Mouse (Mus musculus) heart, adult 8-10 months (tissue): ENCODE measurements at regions not wholly inside any gene's neighbourhood (a gene's known extent, or its start where the extent isn't known, plus 50 kb on each side); places are given as distances from the start of the nearest gene placed in this dataset.
"Not testable (repeated sequence)": the region's sequence is repeated elsewhere in the genome, so short reads cannot be mapped to it uniquely, and the experiment has no call there.

Source experiments
- DNase-seq: peaks from one replicate; pipeline ENCODE4 v3.0.0; 2022; ENCODE audit warnings: low spot score

DNA sequence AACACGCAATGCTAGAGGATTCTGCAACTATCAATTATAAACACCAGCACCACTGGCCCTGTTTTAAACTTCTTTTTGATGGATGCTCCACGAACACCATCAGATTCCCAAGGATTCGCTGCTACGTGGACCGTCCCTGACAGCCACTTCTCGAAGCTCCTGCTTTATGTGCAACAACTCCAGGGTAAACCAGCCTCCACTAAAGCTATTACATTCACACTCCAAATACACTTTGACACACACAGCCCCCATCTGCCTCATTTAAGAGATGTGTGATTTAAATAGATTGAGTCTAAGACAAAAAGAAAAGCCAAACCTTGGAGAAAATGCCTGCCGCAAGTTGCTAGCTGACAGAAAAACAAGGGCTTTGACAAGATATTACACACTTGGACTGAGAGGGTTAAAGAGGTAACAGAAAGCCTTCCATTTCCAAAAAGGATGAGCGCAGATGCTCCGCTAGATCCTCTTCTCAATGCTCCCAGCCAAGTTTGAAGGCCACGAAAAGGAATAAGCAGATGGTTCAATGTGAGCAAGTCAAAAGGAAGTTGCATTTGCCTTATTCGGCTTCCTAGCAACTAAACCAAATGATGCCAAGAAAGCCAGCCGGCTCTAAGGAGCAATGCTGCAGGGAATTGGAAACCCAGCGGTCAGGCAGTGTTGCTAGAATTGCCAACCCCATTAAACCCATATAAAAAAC, 54.0 kb upstream of the Cnep1r1 start:
- no peak for DNase-seq

DNA sequence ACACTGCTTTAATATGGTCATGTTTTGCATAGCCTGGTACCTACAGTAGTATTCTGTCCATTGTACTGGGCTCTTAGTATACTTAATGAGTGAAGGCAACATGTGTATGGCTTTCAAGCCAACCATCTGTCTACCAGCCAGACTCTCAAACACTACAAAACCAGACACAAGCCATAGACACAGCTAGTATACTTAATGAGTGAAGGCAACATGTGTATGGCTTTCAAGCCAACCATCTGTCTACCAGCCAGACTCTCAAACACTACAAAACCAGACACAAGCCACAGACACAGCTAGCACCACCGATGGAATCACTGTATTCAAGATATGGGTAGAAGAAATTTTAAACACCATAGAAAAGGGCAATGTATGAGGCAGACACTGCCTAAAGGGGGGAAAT, 59.5 kb upstream of the Cnep1r1 start:
- not testable (repeated sequence) for DNase-seq

DNA sequence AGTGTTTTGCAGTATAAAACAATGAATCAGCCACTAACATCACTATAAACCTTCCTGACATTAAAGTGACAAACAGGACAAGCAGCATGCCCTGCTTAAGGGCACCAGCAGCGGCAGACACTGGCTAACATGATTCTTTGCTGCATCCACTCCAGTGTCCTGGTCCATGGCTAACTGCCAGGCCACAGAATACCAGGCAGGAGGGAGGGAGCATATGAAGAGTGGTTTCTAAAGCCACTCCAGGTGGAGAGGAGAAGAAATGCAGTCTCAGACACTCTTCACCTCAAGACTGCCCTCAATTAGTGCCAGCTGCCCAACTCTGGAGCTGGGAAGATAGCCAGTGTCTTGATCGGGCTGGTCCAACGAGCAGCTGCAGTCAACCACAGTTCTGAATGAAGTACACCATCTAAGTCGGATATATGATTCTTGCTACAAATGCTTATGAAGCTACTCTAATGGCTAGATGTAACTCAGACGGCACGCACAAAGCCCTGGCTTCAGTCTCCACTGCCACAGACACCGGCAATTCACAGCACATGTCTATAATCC, 60.8 kb upstream of the Cnep1r1 start:
- no peak for DNase-seq

DNA sequence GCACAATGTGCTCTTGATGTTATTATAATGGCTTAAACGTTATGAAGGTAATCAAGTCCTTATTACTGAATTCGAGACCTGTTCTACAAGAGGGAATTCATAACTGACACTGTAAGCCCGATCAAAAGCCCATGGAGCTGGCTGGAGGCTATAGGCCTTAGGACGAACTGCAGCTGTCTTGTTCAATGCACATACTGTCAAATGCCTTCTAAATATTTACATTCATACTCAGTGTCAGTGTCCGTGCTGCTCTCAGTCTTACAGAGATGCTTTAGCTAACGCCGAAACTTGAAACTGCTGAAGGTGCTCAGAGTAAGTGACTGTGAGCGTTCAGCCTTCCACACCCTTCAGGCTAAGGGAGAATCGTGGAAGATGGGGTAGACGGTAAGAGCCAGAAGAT, 67.9 kb upstream of the Cnep1r1 start:
- DNase-seq = no peak

DNA sequence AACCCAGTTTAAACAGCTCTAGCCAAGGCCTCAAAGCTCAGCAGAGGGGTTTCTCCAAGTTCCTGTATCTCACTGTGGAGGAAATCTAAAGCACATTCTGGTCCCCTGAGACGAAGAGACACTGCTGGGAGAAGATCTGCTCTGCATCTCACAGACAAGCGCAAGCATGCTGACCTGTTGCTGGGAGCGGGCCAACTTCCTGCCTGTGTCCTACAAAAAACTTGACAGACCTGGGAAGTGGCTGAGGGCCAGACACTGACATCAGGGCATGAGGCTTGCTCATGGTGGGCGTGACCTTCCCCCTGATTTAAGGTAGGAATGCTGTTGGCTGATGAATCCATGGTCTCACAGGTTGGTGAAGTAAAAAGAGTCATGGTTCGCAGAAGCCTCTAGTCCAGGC, 69.5 kb upstream of the Cnep1r1 start:
- peak; percentile 13 for DNase-seq

DNA sequence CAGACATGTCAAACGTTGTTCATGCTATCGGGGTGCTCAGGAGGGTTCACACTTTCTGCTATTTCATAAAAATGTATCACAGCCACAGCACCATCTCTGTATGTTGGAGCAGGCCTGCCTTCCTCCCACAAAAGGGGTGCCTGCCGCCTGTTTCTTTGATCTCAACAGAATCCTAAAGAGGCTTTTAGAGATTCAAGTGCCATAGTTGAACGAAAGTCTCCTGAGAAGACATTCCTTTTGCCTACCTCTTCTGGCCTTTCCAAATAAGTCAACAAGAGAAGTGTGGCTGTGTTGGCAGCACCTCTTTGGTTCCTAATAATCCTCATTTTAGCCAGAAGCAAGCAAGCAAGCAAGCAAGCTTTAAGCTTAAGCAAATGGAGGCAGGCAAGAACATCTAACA, 72.6 kb upstream of the Cnep1r1 start:
- no peak for DNase-seq

DNA sequence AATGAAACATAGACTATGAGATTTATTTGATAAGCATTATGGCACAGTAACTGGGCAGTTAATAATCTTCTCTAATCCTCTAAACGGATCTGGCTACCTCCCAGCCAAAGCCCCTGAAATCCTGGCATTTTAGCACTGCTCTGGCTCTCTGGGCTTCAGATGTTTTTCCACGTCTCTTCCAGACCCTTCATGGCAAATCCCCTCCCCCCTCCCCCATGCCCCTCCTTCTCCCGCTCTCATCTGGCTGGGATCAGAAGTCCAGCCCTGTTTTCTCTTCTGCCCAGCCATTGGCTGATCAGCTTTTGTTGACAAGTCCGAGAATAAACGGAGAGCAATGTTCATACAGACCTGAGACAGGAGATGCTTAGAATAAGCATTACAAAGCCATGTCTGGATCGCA, 79.3 kb upstream of the Cnep1r1 start:
- DNase-seq = no peak

DNA sequence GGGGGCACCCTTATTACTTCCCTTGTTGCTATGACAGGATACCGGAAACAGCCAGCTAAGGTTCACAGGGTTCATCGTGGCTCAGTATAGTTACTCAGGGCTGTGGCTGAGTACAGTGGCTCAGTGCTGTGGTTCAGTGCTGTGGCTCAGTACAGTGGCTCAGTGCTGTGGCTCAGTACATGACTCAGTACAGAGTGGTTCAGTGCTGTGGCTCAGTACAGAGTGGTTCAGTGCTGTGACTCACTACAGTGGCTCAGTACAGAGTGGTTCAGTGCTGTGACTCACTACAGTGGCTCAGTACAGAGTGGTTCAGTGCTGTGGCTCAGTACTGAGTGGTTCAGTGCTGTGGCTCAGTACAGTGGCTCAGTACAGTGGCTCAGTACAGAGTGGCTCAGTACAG, 78.6 kb upstream of the Zfp423 start:
- no peak for DNase-seq

DNA sequence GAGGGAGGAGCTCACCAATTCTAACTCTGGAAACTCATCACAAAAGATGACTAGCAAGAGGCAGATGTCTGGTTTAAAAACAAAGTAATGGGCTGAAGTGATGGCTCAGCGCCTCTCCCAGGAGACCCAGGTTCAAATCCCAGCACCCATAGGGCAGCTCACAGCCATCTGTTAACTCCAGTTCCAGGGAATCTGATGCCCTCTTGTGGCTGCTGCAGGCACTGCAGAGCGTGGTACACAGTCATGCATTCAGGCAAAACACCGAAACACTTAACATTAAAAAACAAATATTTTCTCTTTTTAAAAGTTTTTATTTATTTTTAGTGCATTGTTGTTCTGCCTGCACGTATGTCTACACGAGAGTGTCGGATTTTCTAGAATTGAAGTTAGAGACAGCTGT, 73.7 kb upstream of the Zfp423 start:
- DNase-seq = no peak

DNA sequence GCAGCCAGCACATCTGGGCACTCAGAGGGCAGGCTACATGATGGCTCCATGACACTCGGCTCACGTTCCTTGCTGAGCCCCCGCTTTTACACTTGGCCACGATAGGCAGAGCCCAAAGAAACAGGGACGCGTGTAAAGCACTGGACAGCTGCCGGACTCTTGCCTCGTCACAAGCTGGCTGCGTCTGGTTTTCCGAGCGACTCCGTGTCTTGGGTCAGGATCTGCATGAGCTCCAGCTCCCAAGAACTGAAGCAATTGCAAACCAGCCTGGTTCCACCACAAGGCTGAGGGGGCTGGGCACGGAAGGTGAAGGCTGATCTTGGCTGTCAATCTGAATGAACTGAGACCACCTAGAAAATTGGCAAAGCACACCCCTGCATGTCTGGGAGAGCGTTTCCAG, 65.1 kb upstream of the Zfp423 start:
- no peak for DNase-seq

DNA sequence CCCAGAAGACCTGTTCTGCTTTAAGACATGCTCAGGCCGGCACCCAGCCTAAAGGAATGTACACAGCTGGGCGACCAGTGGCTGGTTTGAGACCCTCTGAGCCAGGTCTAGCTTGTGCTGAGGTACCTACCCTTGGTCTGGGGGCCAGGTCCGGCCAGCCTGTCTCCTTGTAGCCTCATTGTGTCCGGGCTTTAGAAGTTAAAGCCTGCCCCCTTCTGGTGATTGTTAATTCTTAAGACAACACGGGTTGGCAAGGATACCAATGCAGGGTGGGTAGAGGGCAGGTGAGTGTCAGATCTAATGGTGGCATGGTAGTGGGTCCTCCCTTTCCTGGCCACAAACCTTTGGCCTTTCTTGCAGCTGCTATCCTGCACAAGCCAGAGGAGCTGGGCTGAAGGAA, 64.0 kb upstream of the Zfp423 start:
- peak; percentile 55 for DNase-seq

DNA sequence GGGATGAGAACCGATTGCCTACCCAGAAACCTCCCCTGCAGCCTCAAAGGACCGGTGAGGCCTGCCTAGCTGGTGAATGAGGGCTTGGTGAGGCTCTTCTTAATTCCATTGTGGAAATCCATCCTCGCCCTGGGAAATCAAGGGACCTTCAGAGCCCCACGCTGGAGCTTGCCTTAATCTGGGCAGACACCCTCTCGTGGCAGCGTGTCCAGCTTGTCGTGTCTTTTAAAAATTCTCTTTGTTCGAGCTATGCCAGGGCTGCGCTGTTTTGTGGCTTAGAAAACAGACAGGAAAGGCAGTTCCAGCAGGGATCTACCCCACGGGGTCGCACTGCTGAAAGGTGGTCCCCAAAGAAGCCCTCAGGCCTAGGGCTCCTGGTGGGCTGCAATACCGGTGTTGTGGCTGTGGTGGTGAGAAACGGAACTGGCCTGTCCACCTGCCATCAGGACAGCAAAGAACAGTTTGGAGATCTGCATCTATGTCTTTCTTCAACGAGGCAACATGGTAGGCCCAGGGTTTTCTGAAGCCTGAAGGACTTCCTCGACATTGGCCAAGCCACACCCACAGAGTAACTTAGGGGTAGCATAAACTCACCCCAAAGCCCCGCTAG, 63.5 kb upstream of the Zfp423 start:
- no peak for DNase-seq

DNA sequence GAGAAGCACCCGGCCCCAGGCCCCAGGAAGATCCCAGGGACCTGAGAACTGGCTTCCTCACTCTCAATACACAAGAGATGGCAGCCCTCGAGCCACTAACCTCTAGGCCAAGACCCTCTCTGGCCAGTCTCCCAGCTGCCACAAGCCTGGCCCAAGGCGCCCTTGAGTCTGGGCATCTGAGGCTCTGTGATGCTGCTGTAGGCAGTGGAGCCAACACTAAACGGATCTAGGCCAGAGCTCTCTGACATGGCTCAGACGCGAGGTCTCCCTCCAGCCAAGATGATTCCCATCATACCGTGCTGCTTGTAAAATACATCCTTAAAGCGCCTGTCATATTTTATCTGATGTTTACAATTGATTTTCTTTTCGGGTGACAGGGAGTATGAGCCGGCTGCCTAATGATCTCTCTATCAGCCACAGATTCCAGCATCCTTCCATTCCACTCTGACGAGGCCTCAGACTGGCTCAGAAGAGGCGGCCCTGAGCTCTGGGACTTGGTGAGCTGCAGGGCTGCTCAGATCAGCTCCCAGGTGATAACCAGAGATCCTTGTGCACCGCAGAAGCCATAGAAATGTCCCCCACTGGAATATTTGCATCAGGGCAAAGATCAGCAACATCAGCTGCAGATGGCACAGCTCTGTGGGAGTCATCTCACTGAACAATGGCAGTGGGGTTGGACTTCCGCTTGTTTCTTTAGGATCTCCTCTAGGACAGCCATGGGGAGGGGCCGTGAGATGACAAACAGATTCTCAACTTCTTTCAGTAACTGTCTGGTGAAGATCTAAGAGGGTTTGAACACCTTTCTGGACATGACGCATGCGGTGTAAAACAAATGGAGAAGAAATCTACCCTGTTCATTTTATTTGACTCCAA, 60.1 kb upstream of the Zfp423 start:
- no peak for DNase-seq

DNA sequence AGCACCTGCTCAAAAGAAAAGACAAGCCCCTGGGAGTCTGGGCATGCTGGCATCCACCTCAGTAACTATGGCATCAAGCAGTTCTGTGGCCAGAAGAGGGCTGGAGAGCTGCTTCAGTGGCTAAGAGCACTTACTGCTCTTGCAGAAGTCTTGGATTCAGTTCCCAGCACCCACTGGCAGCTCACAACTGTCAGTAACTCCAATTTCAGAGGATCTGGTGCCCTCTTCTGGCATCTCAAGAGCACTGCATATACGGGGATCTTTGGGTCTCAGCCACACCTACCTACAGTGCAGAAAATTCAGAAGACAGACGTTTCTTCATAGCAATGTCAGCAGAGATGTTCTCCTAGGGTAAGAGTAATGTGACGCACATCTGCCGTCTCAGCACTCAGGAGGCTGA, 59.1 kb upstream of the Zfp423 start:
- DNase-seq = no peak

DNA sequence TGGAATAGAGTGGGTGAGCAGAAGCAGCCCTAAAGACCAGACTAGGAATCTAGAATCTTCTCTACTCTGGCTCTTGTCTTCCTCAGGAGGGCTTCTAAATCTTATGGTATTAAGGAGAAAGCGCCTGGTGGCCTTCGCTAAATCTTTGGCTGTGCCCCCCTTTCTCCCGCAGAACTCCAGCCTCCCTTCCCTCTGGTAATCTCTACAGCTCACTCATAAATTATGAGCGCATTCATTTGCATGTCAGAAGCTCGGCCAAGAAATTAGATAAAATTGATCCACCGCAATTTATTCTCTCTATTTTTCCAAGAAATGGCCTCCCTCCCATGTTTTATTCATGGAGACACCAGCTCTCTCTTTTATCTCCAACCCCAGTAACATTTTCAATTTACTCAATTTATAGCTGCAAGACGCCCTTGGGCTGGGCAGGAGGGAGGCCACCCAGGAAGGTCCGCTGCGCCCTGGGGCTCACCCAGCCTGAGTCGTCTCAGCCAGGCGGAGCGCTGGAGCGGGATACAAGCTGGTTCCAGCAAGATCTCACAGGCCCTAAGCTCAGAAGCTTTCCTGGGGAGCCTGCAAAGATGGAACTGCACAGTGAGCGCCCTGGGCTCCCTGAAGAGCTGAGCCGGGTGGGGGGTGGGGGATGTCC, 52.9 kb upstream of the Zfp423 start:
- no peak for DNase-seq

DNA sequence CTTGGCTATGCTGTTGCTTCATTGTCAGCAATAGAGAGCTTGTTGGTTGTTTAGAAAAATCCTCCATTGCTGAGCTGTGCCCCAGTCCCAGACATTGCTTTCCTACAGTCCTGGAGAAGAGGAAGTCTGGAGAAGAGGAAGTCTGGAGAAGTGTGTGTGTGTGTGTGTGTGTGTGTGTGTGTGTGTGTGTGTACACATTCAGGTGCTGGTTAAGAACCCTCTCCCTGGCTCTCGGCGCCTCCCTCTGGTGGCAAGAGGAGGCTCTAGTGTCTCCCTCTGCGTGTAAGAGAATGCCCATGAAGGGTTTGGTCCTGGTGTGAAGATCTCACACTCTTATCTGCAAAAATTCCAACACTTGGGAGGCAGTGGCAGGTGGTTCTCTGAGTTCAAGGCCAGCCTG, 51.2 kb upstream of the Zfp423 start:
- DNase-seq = peak; percentile 27

DNA sequence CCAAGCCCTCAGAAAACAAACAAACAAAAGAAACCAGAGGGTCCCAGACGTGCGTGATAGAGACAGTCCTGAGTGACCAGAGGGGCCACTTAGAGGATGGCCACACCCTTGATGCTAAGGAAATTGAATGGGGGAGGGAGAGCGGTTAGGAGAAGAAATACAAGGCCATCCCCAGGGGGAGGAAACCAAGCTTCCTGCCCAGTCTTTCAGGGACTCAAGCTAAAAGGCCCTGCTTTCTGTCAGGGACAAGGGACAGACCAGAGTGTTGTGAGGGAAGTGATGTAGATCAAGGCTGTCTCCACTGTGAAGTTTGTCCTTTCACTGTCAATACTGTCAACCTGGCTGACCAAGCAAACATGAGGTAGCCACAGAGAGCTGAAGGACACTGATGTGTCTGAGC, 50.5 kb upstream of the Zfp423 start:
- DNase-seq = no peak
